Mouse (Mus musculus) bone marrow macrophage, adult 2 months (primary cell): ENCODE results near the gene Arhgap27.

Experiments
- CTCF ChIP-seq: IDR thresholded peaks from 2 replicates; pipeline ENCODE4 v1.5.1; 2012; ENCODE audit warnings: low read depth, mild to moderate bottlenecking, low read length, moderate library complexity
- POLR2A ChIP-seq: IDR thresholded peaks from 2 replicates; pipeline ENCODE4 v1.6.1; 2012; ENCODE audit warnings: mild to moderate bottlenecking, low read depth, low read length, borderline replicate concordance

DNA sequence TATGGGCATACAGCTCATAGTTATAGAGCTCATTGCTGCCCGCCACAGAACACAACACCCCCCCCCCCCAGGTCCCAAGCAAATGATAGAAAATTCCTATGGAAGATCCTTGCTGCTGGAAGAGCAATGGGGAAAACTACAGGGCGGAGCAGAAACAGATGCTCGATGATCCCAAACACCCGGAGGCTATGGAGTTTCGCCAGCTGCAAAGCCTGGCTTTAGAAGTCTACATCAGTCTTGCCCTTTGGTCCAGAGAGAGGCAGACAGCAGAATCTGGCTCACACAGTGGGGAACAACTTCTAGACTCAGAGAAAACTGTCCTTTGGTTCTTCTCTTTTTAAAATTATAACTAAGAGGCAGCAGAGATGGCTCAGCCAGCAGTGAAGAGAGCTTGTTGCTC lies 27.9 kb downstream of the Arhgap27 start:
- no peak for TF ChIP-seq POLR2A
- TF ChIP-seq CTCF, result no peak
